Mouse (Mus musculus): ENCODE data around the gene Gpatch8. TPM values are rescaled to one million over a fixed set of nuclear protein-coding genes. Genes with fewer than 3 reads are reported as not detected.

Gpatch8 gene
- 10 to 100 TPM; 58.6 to 77.0 (median 60.5) TPM for polyA plus RNA-seq (2017; shearing (Covaris generic))

DNA sequence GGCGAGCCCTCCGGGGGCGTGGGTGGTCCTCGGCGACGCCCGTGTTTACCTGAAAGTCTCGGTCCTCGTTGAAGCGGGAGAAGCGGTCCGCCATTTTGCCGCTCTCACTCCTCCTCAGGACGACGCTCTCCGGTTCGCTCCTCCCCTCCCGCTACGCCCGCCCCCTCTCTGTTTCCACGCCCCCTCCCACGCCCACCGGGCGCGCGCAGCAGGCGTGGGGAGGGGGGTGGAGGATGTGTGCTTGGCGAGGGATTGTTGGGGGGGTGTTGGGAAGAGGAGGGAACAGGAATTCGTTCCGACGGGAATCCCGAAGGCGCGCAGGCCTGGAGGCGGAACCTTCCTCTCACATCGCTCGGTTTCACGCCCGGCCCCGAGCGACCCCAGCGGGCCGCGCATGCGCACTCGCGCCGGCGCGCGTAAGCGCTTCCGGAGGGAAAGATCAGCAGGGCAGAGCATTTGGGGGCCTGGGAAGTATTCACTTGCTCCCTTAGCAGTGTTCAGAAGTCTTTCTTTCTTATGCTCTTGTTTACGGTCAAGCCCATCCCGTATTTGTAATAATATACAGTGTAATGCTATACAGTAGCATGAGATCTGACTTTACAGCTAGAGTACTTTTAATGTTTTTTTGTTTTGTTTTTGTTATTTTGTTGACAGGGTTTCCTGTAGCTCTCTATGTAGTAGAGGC is at the start of gene Gpatch8:
TSS of gene Gpatch8 (minus strand) at position 362 of the 685 bp plus-strand sequence.
- ATAC-seq = peak; percentile 91

DNA sequence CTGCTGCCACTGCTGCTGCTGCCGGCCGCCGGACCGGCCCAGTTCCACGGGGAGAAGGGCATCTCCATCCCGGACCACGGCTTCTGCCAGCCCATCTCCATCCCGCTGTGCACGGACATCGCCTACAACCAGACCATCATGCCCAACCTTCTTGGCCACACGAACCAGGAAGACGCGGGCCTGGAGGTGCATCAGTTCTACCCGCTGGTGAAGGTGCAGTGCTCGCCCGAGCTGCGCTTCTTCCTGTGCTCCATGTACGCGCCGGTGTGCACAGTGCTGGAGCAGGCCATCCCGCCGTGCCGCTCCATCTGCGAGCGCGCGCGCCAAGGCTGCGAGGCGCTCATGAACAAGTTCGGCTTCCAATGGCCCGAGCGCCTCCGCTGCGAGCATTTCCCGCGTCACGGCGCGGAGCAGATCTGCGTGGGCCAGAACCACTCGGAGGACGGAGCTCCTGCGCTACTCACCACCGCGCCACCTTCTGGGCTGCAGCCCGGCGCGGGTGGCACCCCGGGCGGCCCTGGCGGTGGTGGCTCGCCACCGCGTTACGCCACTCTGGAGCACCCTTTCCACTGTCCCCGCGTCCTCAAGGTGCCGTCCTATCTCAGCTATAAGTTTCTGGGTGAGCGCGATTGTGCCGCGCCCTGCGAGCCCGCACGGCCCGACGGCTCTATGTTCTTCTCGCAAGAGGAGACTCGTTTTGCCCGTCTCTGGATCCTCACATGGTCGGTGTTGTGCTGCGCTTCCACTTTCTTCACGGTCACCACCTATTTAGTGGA is 48.8 kb upstream of the Gpatch8 start:
- no peak for ATAC-seq

DNA sequence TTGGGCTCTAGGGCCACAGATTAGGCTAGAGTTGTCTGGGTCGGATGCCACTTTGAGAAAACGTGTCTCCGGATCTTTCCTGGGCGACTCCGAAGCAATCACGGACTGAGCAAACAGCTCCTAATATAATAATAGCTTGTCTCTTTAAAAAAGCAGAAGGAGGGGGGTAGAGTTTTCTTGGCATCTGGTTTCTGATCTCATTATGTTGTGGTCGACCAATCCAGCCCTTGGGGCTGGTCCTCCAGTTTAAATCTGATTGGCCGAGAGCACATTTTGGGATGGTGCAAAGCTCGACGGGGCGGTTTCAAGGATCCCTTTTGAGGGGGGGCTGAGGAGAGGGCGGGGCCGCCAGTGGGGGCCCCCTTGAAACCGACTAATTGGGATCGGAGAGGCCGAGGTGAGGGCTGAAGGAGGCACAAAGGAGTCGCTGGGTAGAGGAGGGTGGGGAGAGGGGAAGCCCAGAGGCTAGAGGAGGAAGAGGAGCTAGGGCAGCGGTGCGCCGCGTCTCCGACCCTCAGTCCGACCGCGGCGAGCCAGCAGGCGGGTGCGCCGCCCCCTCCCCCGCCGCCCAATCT is 47.9 kb upstream of the Gpatch8 start, which contains the start of gene Fzd2:
TSS of gene Fzd2 (plus strand) at position 387 of the 575 bp plus-strand sequence.
- no peak for ATAC-seq

DNA sequence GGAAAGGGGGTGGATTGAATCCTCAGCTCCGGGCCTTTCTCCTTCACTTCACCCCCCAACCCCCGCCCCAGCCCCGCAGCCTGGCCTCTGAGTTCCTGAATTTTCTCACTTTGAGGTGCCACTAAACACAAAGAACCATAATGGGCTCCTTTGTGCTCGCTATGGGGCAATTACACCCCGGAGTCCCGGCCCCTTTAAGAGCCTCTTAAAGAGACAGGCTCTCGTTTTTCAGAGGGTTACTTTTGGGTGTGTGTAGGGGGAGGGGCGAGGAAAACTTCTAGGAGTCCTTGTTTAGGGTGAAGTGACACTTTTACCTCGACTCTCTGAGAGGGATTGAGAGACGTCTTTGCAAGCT is 47.3 kb upstream of the Gpatch8 start:
- no peak for ATAC-seq

DNA sequence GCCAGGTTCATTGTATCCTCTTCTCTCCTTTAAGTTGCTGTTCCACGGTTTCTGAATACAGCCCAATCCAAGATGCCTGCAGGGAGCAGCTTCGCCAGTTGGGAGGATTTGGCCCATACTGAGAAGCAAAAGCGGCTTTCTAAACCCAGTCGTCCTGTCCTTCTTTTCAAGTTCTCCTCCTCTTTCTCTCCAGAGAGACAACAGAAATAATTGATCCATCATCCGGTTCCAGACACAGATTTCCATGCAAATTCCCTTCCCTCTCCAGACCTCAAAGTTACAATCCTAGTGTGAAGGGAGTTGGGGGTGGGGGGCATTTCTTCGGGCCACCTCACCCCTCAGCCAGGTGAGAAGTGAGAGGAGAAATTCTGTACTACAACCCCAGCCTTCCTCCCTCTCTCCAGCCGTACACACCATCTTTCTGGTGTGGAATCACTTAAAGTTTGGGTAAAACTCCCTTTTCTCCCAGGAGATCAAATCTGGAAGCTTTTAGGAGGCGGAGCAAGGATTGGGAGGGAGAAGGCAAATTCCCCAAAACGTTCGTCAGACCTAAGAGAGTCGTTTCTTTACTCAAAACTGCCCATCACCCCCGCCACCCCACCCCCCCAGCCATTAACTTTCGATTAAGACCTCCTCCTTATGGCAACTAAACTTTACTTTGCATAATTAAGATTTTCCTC is 46.8 kb upstream of the Gpatch8 start:
- no peak for ATAC-seq

DNA sequence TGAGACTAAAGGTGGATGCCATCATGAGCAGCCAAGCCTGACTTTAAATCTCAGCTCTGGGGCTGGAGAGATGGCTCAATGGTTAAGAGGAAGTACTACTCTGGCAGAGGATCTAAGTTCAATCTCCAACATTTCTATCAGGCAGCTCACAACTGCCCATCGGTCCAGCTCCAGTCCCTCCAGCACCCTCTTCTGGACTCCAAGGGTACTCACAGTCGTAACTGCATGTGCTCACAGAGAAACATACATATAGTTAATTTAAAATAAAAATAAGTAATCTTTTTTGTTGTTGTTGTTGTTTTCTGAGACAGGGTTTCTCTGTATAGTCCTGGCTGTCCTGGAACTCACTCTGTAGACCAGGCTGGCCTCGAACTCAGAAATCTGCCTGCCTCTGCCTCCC is 43.7 kb upstream of the Gpatch8 start:
- no peak for ATAC-seq

DNA sequence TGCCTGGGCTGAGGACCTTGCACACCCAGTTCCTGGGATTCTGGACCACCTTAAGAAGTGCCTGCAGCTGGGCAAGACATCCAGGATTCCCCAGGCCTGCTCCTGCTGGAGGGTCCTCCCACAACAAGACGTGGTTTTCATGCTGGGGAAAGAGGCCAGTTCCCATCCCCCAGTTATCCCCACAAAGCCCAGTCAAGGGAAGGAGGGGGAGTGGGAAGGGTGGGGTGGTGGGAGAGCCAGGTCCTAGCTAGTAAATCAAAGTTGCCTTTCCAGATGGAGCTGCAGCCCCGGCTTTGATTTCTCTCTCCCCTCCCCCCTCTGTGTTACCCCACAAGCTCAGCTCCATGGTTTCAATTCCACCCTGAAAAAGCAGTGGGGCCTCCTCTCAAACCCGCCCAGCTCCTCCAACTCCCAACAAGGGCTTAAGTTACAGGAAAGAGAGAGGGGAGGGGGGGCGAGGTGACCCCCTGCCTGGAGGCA is 39.2 kb upstream of the Gpatch8 start:
- ATAC-seq = no peak

DNA sequence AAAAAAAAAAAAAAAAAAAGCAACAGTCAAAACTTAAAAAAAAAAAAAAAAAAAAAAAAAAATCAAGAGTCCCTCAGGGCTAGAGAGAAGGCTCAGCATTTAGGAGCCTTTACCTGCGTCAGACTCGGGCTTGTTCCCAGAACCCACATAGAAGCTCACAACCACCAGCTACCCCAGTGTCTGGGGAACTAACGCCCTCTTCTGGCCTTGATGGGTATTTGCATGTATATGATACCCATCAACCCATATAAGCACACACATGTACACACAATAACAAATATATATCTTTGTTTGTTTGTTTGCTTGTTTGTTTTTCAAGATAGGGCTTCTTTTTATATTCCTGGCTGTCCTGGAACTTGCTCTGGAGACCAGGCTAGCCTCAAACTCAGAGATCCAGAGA is 31.4 kb upstream of the Gpatch8 start:
- no peak for ATAC-seq

DNA sequence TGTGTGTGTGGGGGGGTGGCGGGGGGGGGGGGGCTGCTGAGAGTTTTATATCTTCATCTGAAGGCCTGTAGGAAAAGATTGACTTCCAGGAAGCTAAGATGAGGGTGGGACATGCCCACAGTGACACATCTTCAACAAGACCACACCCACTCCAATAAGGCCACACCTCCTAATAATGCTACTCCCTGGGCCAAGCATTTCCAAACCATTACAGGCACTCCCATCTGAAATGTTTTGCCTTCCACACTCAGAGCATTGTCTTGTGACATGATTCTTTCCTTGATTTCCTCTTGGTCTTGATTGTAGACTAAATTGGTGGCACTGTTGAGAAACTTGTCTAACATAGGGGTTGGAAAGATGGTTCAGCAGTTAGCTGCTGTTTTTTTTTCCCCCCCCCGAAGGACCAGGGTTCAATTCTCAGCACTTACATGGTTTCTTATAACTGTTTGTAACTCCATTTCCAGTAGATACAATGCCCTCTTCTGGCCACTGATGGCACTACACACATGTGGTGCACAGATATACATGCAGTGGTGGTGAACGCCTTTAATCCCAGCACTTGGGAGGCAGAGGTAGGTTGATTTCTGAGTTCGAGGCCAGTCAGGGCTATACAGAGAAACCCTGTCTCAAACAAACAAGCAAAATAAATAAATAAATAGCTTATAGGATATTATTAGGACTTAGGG is 30.4 kb upstream of the Gpatch8 start:
- ATAC-seq = no peak

DNA sequence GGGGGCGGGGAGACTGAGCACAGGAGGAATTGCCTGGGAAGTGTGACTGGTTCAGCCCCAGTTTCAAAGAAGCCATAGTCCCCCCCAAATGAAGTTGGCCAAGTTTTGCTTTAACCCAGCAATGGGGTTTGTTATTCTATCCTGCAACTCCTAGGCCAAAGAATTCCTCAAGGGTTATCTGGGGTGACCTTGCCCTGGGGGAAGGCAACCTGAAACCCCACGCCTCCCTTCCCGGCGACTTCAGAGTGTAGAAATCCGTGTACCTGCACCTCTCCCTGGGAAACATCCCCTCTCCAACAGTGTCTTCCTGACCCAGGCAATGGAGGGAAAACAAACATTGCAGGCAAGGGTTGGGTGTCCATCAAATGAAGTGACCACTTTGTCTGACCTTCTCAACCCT is 26.5 kb upstream of the Gpatch8 start:
- ATAC-seq = no peak

DNA sequence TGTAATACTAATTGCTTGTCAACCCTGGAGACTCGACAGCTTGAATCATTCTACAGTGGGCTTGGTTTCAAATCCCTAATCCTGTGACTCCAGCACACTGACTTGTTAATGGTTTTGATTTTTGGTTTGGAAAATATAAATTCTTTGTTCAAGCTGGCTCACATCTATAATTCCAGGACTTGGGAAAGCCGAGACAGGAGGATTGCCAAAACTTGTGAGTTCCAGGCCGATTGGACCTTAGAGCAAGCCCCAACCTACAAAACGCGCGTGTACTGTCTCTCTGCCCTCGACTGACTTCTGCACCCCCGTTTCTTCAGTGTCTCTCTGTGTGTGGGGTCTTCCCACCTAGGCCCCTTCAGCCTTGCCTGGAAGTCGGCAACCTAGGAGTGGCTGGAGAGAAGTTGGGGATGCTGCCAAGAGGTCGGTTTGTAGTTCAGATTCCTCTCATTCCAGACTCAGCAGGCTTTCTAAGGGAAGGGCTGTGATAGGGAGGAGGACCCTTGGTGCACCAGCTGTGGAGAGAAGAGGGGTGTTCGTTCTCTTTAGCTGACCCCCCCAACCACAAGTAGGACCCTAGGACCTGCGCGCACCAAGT is 25.9 kb upstream of the Gpatch8 start:
- no peak for ATAC-seq

DNA sequence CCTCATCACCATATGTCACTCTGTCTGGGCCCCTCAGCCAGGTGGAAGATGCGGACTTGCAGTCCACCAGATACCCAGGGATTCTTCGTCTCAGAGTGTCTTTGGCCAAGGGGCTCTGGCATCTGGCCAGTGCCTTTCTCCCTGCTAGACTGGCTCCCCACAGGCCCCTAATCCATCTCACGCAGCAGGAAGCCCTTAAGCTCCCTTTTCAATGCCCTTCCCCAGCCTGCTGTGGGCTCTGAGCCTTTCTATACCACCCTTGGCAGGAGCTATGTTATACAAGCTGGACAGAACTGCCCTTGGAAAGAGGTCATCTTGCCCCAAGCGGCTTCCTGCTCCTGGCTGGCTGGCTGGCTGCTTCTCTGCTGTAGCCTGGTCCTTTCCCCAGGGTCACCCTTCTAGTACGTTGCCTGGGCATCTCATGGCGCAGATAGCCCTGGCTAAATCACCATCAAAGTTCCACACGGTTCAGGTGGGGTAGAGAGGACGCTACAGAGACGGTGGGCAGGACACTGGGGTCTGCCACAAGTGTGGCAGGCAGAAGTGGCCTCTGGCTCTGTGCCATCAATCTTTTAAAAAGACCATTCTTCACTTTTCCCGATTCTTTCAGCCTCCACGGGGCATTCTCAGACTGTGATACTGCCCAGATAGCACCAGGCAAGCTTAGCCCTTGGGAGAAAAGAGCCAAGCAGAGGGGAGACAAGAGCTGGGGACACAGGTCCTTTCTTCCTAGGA is 25.3 kb upstream of the Gpatch8 start:
- no peak for ATAC-seq

DNA sequence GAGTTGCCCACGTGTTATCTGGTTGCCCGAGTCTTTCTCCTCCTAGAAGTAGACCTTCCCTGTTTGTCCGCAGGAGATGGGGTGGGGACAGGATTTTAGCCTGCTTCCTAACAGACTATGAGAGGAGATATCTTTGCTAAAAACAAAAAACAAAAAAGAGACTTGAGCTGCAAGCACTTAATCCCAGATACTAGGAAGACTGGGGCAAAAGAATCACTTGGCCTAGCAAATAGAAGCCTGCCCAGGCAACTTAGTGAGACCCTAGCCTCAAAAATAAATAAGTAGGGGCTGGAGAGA is 23.8 kb upstream of the Gpatch8 start:
- no peak for ATAC-seq

DNA sequence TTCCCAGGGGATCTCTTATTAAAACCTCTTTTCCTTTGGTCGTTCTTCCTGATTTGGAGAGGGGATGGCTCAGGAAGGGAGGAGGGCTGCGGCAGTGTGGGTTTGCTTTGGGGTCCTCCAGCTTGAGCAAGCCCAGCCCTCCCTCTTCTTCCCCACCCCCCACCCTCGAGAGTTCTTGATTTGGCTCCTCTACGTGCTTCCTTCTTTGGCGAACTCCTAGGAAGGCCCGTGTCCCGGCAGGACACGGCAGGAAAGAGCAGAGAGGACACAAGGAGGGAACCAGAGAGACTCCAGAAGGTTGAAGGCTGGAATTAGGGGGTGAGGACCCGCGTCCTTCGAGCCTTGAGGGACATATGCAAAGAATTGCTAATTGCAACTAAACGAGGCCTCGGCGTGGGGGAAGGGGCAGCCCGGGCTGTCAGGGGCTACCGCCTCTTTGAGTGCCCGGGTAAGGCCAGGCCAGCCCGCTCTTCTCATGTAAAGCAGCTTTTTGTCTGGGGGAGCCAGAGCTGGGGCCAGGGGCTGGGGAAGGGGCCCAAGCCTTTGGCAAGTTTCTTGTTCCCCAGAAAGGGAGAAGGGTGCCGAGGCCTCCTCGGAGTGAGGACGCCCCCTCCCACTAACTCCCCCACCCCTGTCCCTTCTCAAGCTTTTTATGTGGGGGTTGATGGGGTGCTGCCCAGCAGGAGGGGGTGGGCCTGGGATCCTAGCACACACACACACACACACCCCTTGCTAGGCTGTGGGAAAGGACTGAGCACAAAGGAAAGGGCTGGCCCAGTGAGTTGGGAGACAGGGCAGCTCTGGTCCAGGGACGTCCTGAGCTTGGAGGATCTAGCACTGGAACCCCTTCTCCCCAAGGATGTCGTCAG is 23.2 kb upstream of the Gpatch8 start, which contains the start of gene Gm11627:
TSS of gene Gm11627 (minus strand) at position 297 of the 869 bp plus-strand sequence.
- ATAC-seq = no peak

DNA sequence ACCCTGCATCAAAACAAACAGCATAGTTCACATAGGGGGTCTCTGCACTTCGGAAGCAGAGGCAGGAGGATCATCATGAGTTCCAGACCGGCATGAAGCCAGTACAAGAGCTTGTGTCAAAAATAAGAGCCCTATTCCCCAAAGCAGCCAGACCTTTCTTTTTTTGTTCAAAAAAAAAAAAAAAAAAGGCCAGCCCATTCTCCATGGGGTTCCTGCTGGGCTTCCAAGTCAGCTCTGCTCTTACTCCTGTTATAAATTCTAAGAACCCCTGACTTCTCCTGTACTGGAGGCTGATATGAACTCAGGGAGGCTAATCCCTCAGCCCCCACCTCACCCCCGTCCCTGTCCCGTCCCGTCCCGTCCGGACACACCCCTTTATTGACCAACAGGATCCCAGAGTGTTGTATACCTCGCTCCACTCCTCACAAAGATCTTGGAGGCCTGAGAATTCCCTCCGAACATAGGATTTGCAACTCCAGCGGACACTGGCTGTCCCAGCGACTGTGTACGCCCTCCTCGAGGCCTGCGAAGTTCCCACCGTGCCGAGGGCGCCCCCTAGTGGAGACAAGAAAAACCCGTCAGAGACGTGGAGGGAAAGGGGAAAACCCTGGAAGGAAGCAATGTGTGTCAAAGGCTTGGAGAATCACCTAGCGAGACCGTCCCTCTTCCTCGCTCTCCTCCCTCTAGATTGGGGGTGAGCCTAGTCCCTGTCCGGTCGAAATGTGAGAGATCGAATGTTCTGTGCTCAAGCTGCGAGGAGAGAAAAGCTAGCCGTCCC is 22.3 kb upstream of the Gpatch8 start:
- peak; percentile 58 for ATAC-seq

DNA sequence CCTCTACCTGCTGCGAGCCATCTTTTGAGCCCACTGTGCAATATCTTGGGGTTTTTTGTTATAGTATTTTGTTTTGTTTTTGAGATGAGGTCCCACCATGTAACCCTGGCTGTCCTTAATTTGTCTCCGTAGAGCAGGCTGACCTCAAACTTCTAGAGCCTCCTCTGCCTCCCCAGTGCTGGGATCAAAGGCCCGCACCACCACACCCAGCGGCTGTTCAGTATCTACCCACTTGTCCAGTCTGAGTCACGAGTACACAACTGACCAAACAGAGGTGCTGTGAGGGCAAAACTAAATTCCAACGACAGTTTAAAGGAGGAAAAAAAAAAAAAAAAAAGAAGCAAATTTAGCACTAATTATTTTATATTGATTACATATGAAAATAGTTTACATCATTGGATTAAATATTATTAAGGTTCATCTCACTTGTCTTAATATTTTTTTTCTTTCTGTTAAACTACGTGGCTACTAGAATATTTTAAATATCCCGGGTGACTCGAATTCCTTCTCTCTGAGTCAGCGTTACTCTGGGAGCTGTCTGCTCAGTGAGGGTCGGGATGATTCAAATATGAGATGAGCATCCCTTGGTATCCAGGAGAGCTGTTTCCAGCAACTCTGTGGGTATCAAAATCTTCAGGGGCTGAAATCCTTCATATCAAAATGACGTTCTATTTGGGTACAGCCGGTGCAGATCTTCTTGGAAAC is 20.0 kb upstream of the Gpatch8 start:
- no peak for ATAC-seq

DNA sequence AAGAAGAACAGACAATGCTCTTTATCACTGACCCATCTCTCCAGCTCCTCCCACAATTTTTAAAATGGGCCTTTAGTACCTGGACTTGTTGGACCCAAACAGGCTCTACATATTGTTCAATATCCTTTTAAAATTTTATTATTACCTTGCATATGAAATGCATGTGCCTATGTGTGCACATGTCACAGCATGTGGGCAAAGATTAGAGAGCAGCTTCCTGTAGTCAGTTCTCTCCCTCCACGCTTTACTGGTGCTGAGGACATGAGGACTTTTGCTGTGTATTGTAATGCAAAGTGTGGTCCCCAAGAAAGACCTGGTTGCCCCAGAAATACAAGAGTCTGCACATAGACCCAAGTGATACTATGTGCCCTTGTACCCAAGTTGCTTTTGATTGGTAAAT is 18.8 kb upstream of the Gpatch8 start:
- ATAC-seq = no peak

DNA sequence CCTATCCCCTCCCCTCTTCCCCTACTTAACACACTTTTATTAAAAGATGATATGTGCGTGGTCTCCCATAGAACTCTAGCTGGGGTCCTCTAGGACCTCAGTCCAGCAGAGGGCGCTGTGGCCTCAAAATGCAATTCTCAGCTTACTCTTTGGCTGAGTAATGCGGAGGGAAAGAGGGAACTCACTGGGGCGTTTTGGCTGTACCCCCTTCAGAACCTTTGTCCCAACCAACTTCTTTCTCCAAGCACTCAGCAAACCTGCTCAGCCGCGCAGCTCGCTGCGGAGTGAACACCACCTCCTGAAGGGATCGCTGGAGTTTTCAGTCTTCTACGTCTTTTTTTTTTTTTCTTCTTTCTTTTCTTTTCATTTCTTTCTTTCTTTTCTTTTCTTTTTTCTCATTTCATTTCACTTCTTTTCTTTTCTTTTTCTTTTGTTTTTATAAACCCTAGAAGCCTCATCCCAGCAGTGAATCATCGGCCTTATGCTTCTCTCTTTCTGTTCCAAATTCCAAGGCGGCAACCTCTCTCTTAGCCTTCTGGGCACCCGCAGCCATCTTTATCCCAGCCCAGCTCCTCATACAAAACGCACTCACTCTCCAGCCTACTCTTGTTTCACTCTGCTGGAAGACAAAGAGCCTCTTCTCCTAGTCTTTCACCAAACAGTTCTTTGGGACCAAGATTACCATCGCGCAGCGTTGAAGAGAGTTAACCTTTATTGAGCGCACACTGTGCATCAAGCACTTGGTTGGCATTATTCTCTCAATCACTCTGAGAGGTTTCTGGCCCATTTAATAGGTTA is 16.9 kb upstream of the Gpatch8 start:
- no peak for ATAC-seq
